Mouse (Mus musculus) hindbrain, embryonic 16.5 days (tissue): Measurements from ENCODE around the gene Psen2. TPM values are rescaled to one million over a fixed set of nuclear protein-coding genes. Genes with fewer than 3 reads are reported as not detected.

ENCODE experiments used
- ATAC-seq: fragments of 200-750 bp; cut with Nextera tagmentation; 2 replicates; pipeline ENCODE4 v1.8.0; 2017; ENCODE audit warnings: moderate TSS enrichment, moderate library complexity
- H3K27ac ChIP-seq: fragments of 300-500 bp; sonication (generic); 2 replicates; pipeline ENCODE4 v1.5.1; 2014; ENCODE audit warnings: low read depth, mild to moderate bottlenecking, control low read depth, low read length, moderate library complexity
- H3K27me3 ChIP-seq: fragments of 300-500 bp; sonication (generic); replicated peaks from 2 replicates; pipeline ENCODE4 v1.6.1; 2014; ENCODE audit warnings: low read length; ENCODE audit not compliant: control insufficient read depth, insufficient read depth
- H3K36me3 ChIP-seq: fragments of 300-500 bp; sonication (generic); 2 replicates; pipeline ENCODE4 v1.6.1; 2014; ENCODE audit warnings: mild to moderate bottlenecking, low read length, moderate library complexity, mixed read lengths; ENCODE audit not compliant: control insufficient read depth, insufficient read depth
- H3K4me1 ChIP-seq: fragments of 300-500 bp; sonication (generic); 2 replicates; pipeline ENCODE4 v1.6.1; 2014; ENCODE audit warnings: low read depth, low read length; ENCODE audit not compliant: control insufficient read depth, insufficient read depth
- H3K4me2 ChIP-seq: fragments of 300-500 bp; sonication (generic); 2 replicates; pipeline ENCODE4 v1.6.1; 2014; ENCODE audit warnings: mild to moderate bottlenecking, low read length, control low read depth, moderate library complexity
- H3K4me3 ChIP-seq: fragments of 300-500 bp; sonication (generic); 2 replicates; pipeline ENCODE4 v1.5.1; 2014; ENCODE audit warnings: mild to moderate bottlenecking, low read length, control low read depth, moderate library complexity
- H3K9ac ChIP-seq: fragments of 300-500 bp; sonication (generic); 2 replicates; pipeline ENCODE4 v1.6.1; 2014; ENCODE audit warnings: low read depth, mild to moderate bottlenecking, control low read depth, low read length, moderate library complexity
- H3K9me3 ChIP-seq: fragments of 300-500 bp; sonication (generic); 2 replicates; pipeline ENCODE4 v1.6.1; 2014; ENCODE audit warnings: mild to moderate bottlenecking, low read length, moderate library complexity; ENCODE audit not compliant: control insufficient read depth
- WGBS: fragments of 180-500 bp; shearing (Covaris S2); extraction: QIAGEN DNeasy Blood & Tissue Kit; methylation state at CpG from one replicate; pipeline ENCODE4 v1.1.7; 2014; 5-methylcytosine and 5-hydroxymethylcytosine counted together
- polyA plus RNA-seq: library from polyadenylated mRNA; unstranded; fragments of >200 nt; fragmentation: Nextera tagmentation; extraction: Ambion mirVana; gene quantifications from 2 replicates; pipeline ENCODE4 v1.2.1, GENCODE M21; 2015

The Psen2 gene
- polyA plus RNA-seq, 1 experiment from 2014 or later = 22.2 TPM

- 91% methylated on average over 19 of the region's 19 CpGs for WGBS
- Histone ChIP-seq H3K36me3 (no peaks in the 10 kb centered on the region), H3K27ac (no peak overlapping the region), H3K4me3 (no peak overlapping the region), H3K9ac (no peak overlapping the region), H3K27me3 (no peaks in the 10 kb centered on the region), H3K9me3 (no peaks in the 10 kb centered on the region), H3K4me2 (no peak overlapping the region), H3K4me1 (peaks cover 9% of the 10 kb centered on the region; the same call in 1 of the 2 replicates)
- ATAC-seq = no peak
Observed at GRCm38 (mm10) chr1:180220791-180221542, 42.3 kb downstream of the Psen2 start.

- H3K4me2 ChIP-seq = no peak overlapping the region
- no peak overlapping the region for H3K4me3 ChIP-seq
- WGBS = 72% methylated on average over 5 of the region's 5 CpGs
- H3K9me3 ChIP-seq = no peaks in the 10 kb centered on the region
- no peaks in the 10 kb centered on the region for H3K27me3 ChIP-seq
- no peaks in the 10 kb centered on the region for H3K4me1 ChIP-seq
- H3K36me3 ChIP-seq = no peaks in the 10 kb centered on the region
- no peak overlapping the region for H3K27ac ChIP-seq
- ATAC-seq = no peak
- H3K9ac ChIP-seq = no peak overlapping the region
Observed at GRCm38 (mm10) chr1:180216541-180217276, 46.5 kb downstream of the Psen2 start.

GRCm38 (mm10) chr1:180215044-180215443 lies 48.2 kb downstream of the Psen2 start:
- no peaks in the 10 kb centered on the region for H3K9me3 ChIP-seq
- no peaks in the 10 kb centered on the region for H3K36me3 ChIP-seq
- WGBS = 23% methylated on average over 4 of the region's 4 CpGs
- no peak overlapping the region for H3K4me3 ChIP-seq
- H3K4me1 ChIP-seq = no peaks in the 10 kb centered on the region
- H3K4me2 ChIP-seq = no peak overlapping the region
- H3K9ac ChIP-seq = no peak overlapping the region
- ATAC-seq = peak; percentile 50; the same call in 1 of the 2 replicates
- H3K27me3 ChIP-seq = no peaks in the 10 kb centered on the region
- no peak overlapping the region for H3K27ac ChIP-seq

GRCm38 (mm10) chr1:180212911-180213310 lies 50.3 kb downstream of the Psen2 start:
- Histone ChIP-seq H3K36me3 (no peaks in the 10 kb centered on the region), H3K9ac (no peak overlapping the region), H3K4me2 (no peak overlapping the region), H3K9me3 (no peaks in the 10 kb centered on the region), H3K27me3 (no peaks in the 10 kb centered on the region), H3K4me1 (no peaks in the 10 kb centered on the region), H3K27ac (no peak overlapping the region), H3K4me3 (no peak overlapping the region)
- 90% methylated on average over 5 of the region's 5 CpGs for WGBS
- ATAC-seq = no peak

- Histone ChIP-seq H3K9ac (no peak overlapping the region), H3K27ac (no peak overlapping the region), H3K4me2 (no peak overlapping the region), H3K4me3 (no peak overlapping the region), H3K27me3 (no peaks in the 10 kb centered on the region), H3K36me3 (no peaks in the 10 kb centered on the region), H3K4me1 (no peaks in the 10 kb centered on the region), H3K9me3 (no peaks in the 10 kb centered on the region)
- WGBS = 82% methylated on average over 9 of the region's 9 CpGs
- no peak for ATAC-seq
Observed at GRCm38 (mm10) chr1:180210781-180211271, 52.4 kb downstream of the Psen2 start.

- no peaks in the 10 kb centered on the region for H3K36me3 ChIP-seq
- no peak overlapping the region for H3K4me3 ChIP-seq
- 75% methylated on average over 4 of the region's 4 CpGs for WGBS
- H3K4me2 ChIP-seq = no peak overlapping the region
- no peaks in the 10 kb centered on the region for H3K27me3 ChIP-seq
- H3K27ac ChIP-seq = no peak overlapping the region
- no peaks in the 10 kb centered on the region for H3K4me1 ChIP-seq
- ATAC-seq = no peak
- 0 out of 2 replicates have a peak, but pooled peaks cover under 1% of the 10 kb centered on the region for H3K9me3 ChIP-seq
- no peak overlapping the region for H3K9ac ChIP-seq
Observed at GRCm38 (mm10) chr1:180210031-180210432, 53.2 kb downstream of the Psen2 start.

- no peak for ATAC-seq
- Histone ChIP-seq H3K4me1 (no peaks in the 10 kb centered on the region), H3K9ac (no peak overlapping the region), H3K4me3 (no peak overlapping the region), H3K36me3 (no peaks in the 10 kb centered on the region), H3K27me3 (no peaks in the 10 kb centered on the region), H3K9me3 (0 out of 2 replicates have a peak, but pooled peaks cover 3% of the 10 kb centered on the region), H3K27ac (no peak overlapping the region), H3K4me2 (no peak overlapping the region)
- WGBS = 84% methylated on average over 3 of the region's 3 CpGs
Observed at GRCm38 (mm10) chr1:180208370-180208769, 54.9 kb downstream of the Psen2 start.

- no peak overlapping the region for H3K4me3 ChIP-seq
- H3K36me3 ChIP-seq = no peaks in the 10 kb centered on the region
- ATAC-seq = no peak
- no peak overlapping the region for H3K4me2 ChIP-seq
- H3K9ac ChIP-seq = no peak overlapping the region
- WGBS = 61% methylated on average over 5 of the region's 5 CpGs
- no peak overlapping the region for H3K27ac ChIP-seq
- no peaks in the 10 kb centered on the region for H3K27me3 ChIP-seq
- H3K4me1 ChIP-seq = no peaks in the 10 kb centered on the region
- 0 out of 2 replicates have a peak, but pooled peaks cover 3% of the 10 kb centered on the region for H3K9me3 ChIP-seq
Observed at GRCm38 (mm10) chr1:180200722-180201121, 62.5 kb downstream of the Psen2 start.

GRCm38 (mm10) chr1:180199715-180200050 lies 63.6 kb downstream of the Psen2 start:
- WGBS = 81% methylated on average over 4 of the region's 4 CpGs
- no peaks in the 10 kb centered on the region for H3K36me3 ChIP-seq
- H3K9ac ChIP-seq = no peak overlapping the region
- no peak overlapping the region for H3K4me2 ChIP-seq
- no peaks in the 10 kb centered on the region for H3K27me3 ChIP-seq
- H3K27ac ChIP-seq = no peak overlapping the region
- ATAC-seq = no peak
- no peaks in the 10 kb centered on the region for H3K9me3 ChIP-seq
- peaks cover 7% of the 10 kb centered on the region for H3K4me1 ChIP-seq
- no peak overlapping the region for H3K4me3 ChIP-seq
